Mouse (Mus musculus) testis, postnatal 14 days (tissue): ENCODE data around the gene Zfp277.

Experiments
- DNase-seq: peaks from one replicate; pipeline ENCODE4 v3.0.0; 2021; ENCODE audit warnings: low spot score

The Zfp277 gene

DNA sequence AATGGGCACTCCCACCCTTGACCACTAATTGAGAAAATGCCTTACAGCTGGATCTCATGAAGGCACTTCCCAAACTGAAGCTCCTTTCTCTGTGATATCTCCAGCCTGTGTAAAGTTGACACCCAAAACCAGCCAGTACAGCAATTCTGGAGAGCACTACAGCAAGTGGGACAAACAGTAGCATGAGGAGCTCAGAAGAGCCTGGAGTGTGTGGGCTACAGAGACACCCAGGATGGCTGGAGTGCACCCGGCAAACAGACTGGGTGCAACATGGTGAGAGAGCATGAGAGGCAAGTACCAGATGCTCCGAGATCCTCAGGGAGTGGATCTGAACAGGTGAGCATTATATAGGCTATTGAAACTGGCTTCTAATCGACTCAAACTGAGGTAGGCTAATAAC lies 93.8 kb downstream of the Zfp277 start:
- DNase-seq, result no peak

DNA sequence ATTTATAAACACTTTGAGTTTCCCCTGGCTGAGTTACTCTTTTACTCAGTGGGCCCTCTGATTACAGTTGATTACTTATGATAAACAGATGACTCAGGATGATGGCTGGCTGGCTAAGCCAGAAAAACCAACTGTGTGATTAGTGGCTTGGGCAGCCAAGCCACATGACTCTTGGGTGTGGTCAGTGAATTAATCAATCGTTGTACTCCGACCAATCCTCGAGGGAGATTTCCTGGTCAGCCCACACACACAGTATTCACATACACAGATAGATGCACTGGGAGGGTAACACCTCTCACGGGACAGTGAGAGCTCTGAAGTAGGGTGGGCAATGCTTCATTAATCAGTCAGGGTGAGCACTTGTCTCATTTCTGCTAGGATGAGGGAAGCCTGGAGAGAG lies 97.5 kb downstream of the Zfp277 start:
- DNase-seq, result no peak

DNA sequence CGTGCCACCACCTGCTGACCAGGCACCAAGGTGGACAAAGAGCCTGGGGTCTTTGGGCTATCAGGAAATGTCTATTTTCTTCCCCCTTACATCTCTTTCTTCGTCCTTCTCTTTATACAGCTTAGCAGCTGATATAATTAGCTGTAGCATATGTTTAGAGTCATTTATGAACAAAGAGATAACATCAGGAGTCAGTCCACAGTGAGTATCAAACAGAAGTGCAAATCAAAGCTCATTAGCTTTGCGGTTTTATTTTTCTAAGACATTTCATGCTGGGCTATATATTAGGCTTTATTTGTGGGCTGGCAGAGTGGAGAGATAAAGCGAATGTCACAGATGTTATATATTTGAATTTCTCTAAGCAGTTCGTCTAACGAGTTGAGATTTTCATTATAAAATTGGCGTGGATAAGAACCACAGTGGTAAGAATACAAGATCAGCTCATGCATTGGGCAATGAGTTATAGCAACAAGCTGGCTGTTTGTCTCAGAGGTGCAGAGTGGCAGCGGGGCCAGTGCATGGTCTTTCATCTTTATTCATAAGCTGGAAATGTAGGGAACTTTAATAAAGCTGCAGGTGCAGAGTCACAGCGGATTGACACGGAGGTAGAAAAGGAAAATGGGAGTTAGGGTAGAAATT lies 98.5 kb downstream of the Zfp277 start:
- no peak for DNase-seq

GRCm38 (mm10) chr12:40341443-40341842 lies 104.3 kb downstream of the Zfp277 start:
- DNase-seq, result no peak

DNA sequence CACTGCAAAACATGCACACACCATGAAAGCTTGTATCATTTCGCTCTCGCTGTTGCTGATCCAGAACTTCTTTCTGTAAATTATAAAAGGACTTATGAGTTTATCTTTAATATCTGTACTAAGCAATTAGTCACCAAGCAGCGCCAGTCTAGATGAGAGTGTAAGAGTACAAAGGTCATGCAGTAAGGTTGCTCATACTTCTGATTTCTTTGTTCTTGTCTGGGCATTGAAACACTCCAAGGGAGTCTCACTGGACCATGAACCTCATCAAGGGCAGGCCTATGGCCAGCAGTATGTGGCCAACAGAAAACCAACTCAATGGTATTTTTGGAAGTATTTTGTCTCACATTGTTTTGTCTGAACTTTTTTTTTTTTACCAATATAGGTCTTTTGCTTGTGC lies 110.4 kb downstream of the Zfp277 start:
- DNase-seq, result no peak

GRCm38 (mm10) chr12:40331467-40331866 lies 114.2 kb downstream of the Zfp277 start:
- DNase-seq, result no peak

- no peak for DNase-seq
These were observed 118.6 kb downstream of the Zfp277 start for GRCm38 (mm10) chr12:40327012-40327660.

- no peak for DNase-seq
These were observed 120.1 kb downstream of the Zfp277 start for GRCm38 (mm10) chr12:40325582-40325981.

GRCm38 (mm10) chr12:40324819-40325218 lies 120.9 kb downstream of the Zfp277 start:
- DNase-seq, result no peak

DNA sequence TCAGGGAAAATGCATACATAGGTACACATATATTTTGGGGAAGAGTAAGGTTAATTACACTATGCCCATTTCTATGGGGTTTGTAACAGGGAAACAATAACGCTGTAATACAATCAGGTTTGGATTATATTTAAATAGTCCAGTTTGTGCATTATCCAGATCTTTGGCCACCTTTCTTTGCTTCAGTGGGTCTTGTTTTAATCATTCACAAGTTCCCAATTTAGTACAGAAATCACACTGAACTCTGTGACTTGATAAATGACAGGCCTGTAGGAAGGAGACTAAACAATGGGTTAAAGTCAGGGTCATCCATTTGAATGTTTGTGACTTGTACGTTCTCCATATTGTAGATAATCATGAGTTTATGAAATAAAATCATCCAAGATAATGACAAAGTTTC lies 130.6 kb downstream of the Zfp277 start:
- DNase-seq, result no peak

DNA sequence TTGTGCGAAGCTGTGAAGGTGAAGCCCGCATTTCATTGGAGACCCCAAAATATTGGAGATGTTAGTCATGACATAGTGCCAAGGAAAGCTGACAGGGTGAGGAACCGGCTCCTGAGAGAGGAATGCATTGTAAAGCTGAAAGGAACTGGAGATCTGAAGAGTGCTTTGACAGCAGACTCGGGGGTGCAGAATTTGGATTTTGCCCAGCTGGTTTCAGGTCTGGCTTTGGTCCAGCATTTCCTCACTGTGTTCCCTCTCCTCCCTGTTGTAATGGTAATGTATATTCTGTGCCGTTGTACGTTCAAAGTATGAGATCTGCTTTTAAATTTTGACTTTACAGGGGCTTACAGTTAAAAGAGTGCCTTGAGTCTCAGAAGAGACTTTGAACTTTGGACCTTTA lies 141.7 kb downstream of the Zfp277 start:
- no peak for DNase-seq

DNA sequence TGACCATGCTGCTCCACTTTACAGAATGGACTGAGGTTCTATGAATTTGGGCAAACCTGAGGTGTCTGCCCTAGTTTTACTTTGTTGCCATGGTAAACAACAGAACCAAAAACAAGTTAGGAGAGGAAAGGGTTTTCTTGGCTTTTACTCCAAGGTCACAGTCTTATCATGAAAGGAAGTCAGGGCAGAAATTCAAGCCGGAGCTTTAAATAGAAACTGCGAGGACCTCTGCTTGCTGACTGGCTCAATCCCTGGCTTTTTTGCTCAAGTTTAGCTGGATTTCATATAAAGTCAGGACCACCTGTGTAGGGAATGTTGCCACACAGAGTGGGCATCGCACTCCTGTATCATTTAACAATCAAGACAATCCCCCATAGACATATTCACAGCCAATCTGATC lies 147.1 kb downstream of the Zfp277 start:
- DNase-seq, result no peak

DNA sequence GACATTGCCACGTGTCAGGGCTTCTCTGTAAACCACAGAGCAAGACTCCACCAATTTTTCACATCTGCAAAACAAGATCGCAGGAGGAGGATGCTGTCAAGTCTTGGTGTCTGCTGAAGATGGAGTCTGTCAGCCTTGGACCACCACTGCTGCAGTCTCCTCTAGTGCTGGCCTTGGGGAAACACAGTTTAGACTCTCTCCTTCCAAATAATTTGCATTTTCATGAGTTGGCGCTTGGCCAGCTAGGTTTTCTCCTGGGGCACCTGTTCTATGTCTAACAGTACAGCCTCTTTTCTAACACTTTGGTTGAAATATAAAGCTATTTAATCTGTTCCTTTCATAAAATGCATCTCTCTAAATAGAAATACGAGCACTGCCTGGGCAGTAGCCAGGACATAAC lies 159.2 kb downstream of the Zfp277 start:
- DNase-seq, result no peak

GRCm38 (mm10) chr12:40280596-40281325 lies 164.9 kb downstream of the Zfp277 start:
- DNase-seq, result no peak

GRCm38 (mm10) chr12:40277581-40277980 lies 168.1 kb downstream of the Zfp277 start:
- no peak for DNase-seq

DNA sequence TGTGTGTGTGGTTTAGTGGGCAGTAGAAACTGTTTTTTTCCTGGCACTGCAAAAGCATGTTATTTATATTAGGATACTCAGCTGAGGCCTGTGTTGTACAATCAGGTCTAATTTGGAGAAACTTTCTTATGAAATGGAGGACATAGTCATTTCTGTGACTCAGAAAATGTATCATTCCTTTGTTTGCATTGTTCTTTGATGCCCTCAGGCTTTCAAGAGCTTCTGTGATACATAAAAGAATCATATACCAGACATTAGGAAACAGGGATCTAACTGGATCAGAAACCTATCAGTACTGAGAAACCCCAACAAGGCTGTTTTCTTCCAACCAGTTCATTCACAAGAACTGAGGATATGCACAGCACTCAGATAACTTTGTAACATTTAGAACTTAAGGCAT lies 170.8 kb downstream of the Zfp277 start:
- DNase-seq, result no peak

DNA sequence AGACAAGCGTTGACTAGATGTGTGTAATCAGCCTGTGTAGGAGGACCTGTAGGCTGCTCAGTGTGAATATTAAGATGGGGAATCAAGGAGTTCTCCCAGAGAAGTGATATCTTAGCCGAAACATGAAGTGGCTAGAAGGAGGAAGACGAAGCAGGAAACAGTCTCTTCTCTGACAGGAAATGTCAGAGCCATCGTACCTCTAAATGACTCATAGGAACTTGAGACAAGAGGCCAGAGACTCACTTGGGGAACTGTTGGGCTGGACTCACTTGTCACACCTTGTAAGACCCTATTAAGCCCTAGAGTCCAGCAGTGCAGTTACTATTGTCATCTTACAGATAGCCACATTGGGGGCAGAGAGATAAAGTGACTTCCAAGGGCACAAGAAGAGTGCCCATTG lies 172.4 kb downstream of the Zfp277 start:
- no peak for DNase-seq

DNA sequence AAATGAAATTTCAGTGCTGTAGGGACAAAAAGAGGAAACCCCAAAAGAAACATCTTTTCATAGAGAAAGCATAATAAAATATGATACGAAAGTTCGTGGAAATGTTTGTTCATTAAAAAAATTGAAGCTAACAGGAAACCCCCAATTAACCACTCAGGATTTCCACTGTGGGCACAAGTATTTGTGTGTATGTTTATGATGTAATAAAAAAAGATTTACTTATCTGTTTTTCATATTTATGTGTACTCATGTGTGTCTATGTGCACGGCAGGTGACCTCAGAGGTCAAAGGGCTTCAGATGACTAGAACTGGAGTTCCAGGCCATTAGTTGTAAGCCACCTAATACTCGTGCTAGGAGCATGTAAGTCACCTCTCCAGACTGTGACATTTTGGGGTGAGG lies 173.0 kb downstream of the Zfp277 start:
- DNase-seq, result no peak

DNA sequence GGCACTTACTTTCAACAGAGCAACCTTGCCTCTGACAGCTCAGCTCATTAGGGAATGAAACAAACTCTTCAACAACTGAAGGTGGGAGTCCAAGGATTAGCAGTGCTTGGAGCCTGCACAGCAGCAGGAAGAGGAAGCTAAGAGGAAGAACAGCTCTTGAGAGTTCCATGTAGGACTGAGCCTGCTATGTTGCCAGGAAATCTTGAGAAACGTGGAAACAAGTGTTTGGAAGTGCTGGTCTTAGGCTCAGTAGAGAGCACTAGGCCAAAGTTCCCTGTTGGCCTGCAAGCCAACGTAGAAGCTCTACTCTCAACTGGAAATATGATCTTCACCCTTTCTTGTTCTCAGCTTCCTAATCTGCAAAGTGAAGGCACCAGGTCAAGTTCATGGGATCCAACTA lies 177.4 kb downstream of the Zfp277 start:
- DNase-seq, result no peak
